Mouse (Mus musculus): ENCODE results near the gene Snrpd3. TPM values are rescaled to one million over a fixed set of nuclear protein-coding genes. Genes with fewer than 3 reads are reported as not detected.

The Snrpd3 gene
- polyA plus RNA-seq, 1 experiment from 2014 or later, result 115 TPM

- no peaks in the 10 kb centered on the region for H3K36me3 ChIP-seq (ENCODE audit: control insufficient read depth, insufficient read depth, low read length)
These were observed 38.2 kb downstream of the Snrpd3 start for GRCm38 (mm10) chr10:75555557-75555956.

GRCm38 (mm10) chr10:75556026-75556425, 38.7 kb downstream of the Snrpd3 start:
- no peaks in the 10 kb centered on the region for H3K36me3 ChIP-seq (ENCODE audit: control insufficient read depth, insufficient read depth, low read length)
- H3K4me1 ChIP-seq (ENCODE audit: control insufficient read depth, insufficient read depth, low read length), result peaks cover 14% of the 10 kb centered on the region
- ATAC-seq (ENCODE audit: insufficient read depth, low FRiP score), result peak; percentile 68; the same call in 1 of the 2 replicates
- H3K9me3 ChIP-seq (replicated peaks; ENCODE audit: control insufficient read depth, low read length), result no peaks in the 10 kb centered on the region
- WGBS, result 59% methylated on average over 9 of the region's 9 CpGs
- H3K9ac ChIP-seq (ENCODE audit: low read length), result no peak overlapping the region
- no peak overlapping the region for H3K4me3 ChIP-seq (replicated peaks; ENCODE audit: low read length)
- peaks cover 28% of the 10 kb centered on the region for H3K27me3 ChIP-seq (ENCODE audit: control insufficient read depth, insufficient read depth, low read length)
- H3K27ac ChIP-seq (ENCODE audit: low read length), result peak overlapping the region; percentile 33; the same call in 1 of the 2 replicates
- no peak overlapping the region for H3K4me2 ChIP-seq (ENCODE audit: low read depth, low read length)

More at GRCm38 (mm10) chr10:75555557-75555956, 38.2 kb downstream of the Snrpd3 start:
- Histone ChIP-seq H3K4me2 (ENCODE audit: low read depth, low read length) (no peak overlapping the region), H3K9ac (ENCODE audit: low read length) (no peak overlapping the region), H3K27me3 (ENCODE audit: control insufficient read depth, insufficient read depth, low read length) (peaks cover 23% of the 10 kb centered on the region), H3K27ac (ENCODE audit: low read length) (no peak overlapping the region), H3K4me3 (replicated peaks; ENCODE audit: low read length) (no peak overlapping the region), H3K9me3 (replicated peaks; ENCODE audit: control insufficient read depth, low read length) (no peaks in the 10 kb centered on the region), H3K4me1 (ENCODE audit: control insufficient read depth, insufficient read depth, low read length) (peaks cover 15% of the 10 kb centered on the region)
- no peak for ATAC-seq (ENCODE audit: insufficient read depth, low FRiP score)
- WGBS, result 81% methylated on average over 6 of the region's 6 CpGs

- Histone ChIP-seq H3K4me1 (ENCODE audit: control insufficient read depth, insufficient read depth, low read length) (peaks cover 10% of the 10 kb centered on the region), H3K9ac (ENCODE audit: low read length) (no peak overlapping the region), H3K27ac (ENCODE audit: low read length) (no peak overlapping the region), H3K36me3 (ENCODE audit: control insufficient read depth, insufficient read depth, low read length) (no peaks in the 10 kb centered on the region), H3K27me3 (ENCODE audit: control insufficient read depth, insufficient read depth, low read length) (peaks cover 36% of the 10 kb centered on the region), H3K9me3 (replicated peaks; ENCODE audit: control insufficient read depth, low read length) (no peaks in the 10 kb centered on the region), H3K4me2 (ENCODE audit: low read depth, low read length) (no peak overlapping the region), H3K4me3 (replicated peaks; ENCODE audit: low read length) (no peak overlapping the region)
- WGBS, result 37% methylated on average over 3 of the region's 3 CpGs
- no peak for ATAC-seq (ENCODE audit: insufficient read depth, low FRiP score)
These were observed 41.2 kb downstream of the Snrpd3 start for GRCm38 (mm10) chr10:75558515-75558914.

GRCm38 (mm10) chr10:75559041-75559675, 41.8 kb downstream of the Snrpd3 start:
- H3K27me3 ChIP-seq (ENCODE audit: control insufficient read depth, insufficient read depth, low read length), result peaks cover 36% of the 10 kb centered on the region
- peak overlapping the region; percentile 59 for H3K4me3 ChIP-seq (replicated peaks; ENCODE audit: low read length)
- H3K27ac ChIP-seq (ENCODE audit: low read length), result no peak overlapping the region
- peak overlapping the region; percentile 75 for H3K9ac ChIP-seq (ENCODE audit: low read length)
- WGBS, result 5% methylated on average over 14 of the region's 14 CpGs
- ATAC-seq (ENCODE audit: insufficient read depth, low FRiP score), result no peak
- H3K4me2 ChIP-seq (ENCODE audit: low read depth, low read length), result peak overlapping the region; percentile 99
- no peaks in the 10 kb centered on the region for H3K9me3 ChIP-seq (replicated peaks; ENCODE audit: control insufficient read depth, low read length)
- H3K36me3 ChIP-seq (ENCODE audit: control insufficient read depth, insufficient read depth, low read length), result no peaks in the 10 kb centered on the region
- H3K4me1 ChIP-seq (ENCODE audit: control insufficient read depth, insufficient read depth, low read length), result peaks cover 10% of the 10 kb centered on the region

- Histone ChIP-seq H3K4me1 (ENCODE audit: control insufficient read depth, insufficient read depth, low read length) (peaks cover 10% of the 10 kb centered on the region), H3K9ac (ENCODE audit: low read length) (peak within 1 kb of the TSS; percentile 75), H3K9me3 (replicated peaks; ENCODE audit: control insufficient read depth, low read length) (no peaks in the 10 kb centered on the region), H3K4me3 (replicated peaks; ENCODE audit: low read length) (peak within 1 kb of the TSS; percentile 59), H3K36me3 (ENCODE audit: control insufficient read depth, insufficient read depth, low read length) (no peaks in the 10 kb centered on the region), H3K4me2 (ENCODE audit: low read depth, low read length) (peak within 1 kb of the TSS; percentile 99), H3K27ac (ENCODE audit: low read length) (no peak within 1 kb of the TSS), H3K27me3 (ENCODE audit: control insufficient read depth, insufficient read depth, low read length) (peaks cover 36% of the 10 kb centered on the region)
- peak; percentile 16; the same call in 1 of the 2 replicates for ATAC-seq (ENCODE audit: insufficient read depth, low FRiP score)
- WGBS, result under 1% methylated on average over 75 of the region's 75 CpGs
These were observed 42.6 kb downstream of the Snrpd3 start, which contains the start of gene Lrrc75b for GRCm38 (mm10) chr10:75559676-75560548. Gene Lrrc75b (minus strand): TSS chr10:75560330.

GRCm38 (mm10) chr10:75560549-75560899, 43.2 kb downstream of the Snrpd3 start:
- Histone ChIP-seq H3K4me2 (ENCODE audit: low read depth, low read length) (peak overlapping the region; percentile 99), H3K27me3 (ENCODE audit: control insufficient read depth, insufficient read depth, low read length) (peaks cover 36% of the 10 kb centered on the region), H3K4me3 (replicated peaks; ENCODE audit: low read length) (peak overlapping the region; percentile 59), H3K27ac (ENCODE audit: low read length) (no peak overlapping the region), H3K4me1 (ENCODE audit: control insufficient read depth, insufficient read depth, low read length) (peaks cover 11% of the 10 kb centered on the region), H3K9ac (ENCODE audit: low read length) (peak overlapping the region; percentile 75), H3K36me3 (ENCODE audit: control insufficient read depth, insufficient read depth, low read length) (no peaks in the 10 kb centered on the region), H3K9me3 (replicated peaks; ENCODE audit: control insufficient read depth, low read length) (no peaks in the 10 kb centered on the region)
- WGBS, result 25% methylated on average over 6 of the region's 6 CpGs
- no peak for ATAC-seq (ENCODE audit: insufficient read depth, low FRiP score)

GRCm38 (mm10) chr10:75561071-75561654, 43.8 kb downstream of the Snrpd3 start, which contains the start of gene Ggt1:
Gene Ggt1 (plus strand): TSS chr10:75561604.
- Histone ChIP-seq H3K27me3 (ENCODE audit: control insufficient read depth, insufficient read depth, low read length) (peaks cover 36% of the 10 kb centered on the region), H3K27ac (ENCODE audit: low read length) (no peak within 1 kb of the TSS), H3K36me3 (ENCODE audit: control insufficient read depth, insufficient read depth, low read length) (no peaks in the 10 kb centered on the region), H3K9ac (ENCODE audit: low read length) (peak within 1 kb of the TSS; percentile 75), H3K4me2 (ENCODE audit: low read depth, low read length) (peak within 1 kb of the TSS; percentile 99), H3K4me3 (replicated peaks; ENCODE audit: low read length) (peak within 1 kb of the TSS; percentile 59; the same call in 1 of the 2 replicates), H3K9me3 (replicated peaks; ENCODE audit: control insufficient read depth, low read length) (no peaks in the 10 kb centered on the region), H3K4me1 (ENCODE audit: control insufficient read depth, insufficient read depth, low read length) (peaks cover 14% of the 10 kb centered on the region)
- 63% methylated on average over 10 of the region's 10 CpGs for WGBS
- ATAC-seq (ENCODE audit: insufficient read depth, low FRiP score), result no peak

GRCm38 (mm10) chr10:75562596-75562995, 45.2 kb downstream of the Snrpd3 start:
- WGBS, result 81% methylated on average over 8 of the region's 8 CpGs

More at GRCm38 (mm10) chr10:75562596-75562995, 45.2 kb downstream of the Snrpd3 start:
- H3K9me3 ChIP-seq (replicated peaks; ENCODE audit: control insufficient read depth, low read length), result no peaks in the 10 kb centered on the region
- ATAC-seq (ENCODE audit: insufficient read depth, low FRiP score), result no peak
- H3K4me2 ChIP-seq (ENCODE audit: low read depth, low read length), result no peak overlapping the region
- peaks cover 36% of the 10 kb centered on the region for H3K27me3 ChIP-seq (ENCODE audit: control insufficient read depth, insufficient read depth, low read length)
- H3K4me1 ChIP-seq (ENCODE audit: control insufficient read depth, insufficient read depth, low read length), result peaks cover 14% of the 10 kb centered on the region
- H3K4me3 ChIP-seq (replicated peaks; ENCODE audit: low read length), result no peak overlapping the region
- H3K27ac ChIP-seq (ENCODE audit: low read length), result no peak overlapping the region
- H3K9ac ChIP-seq (ENCODE audit: low read length), result no peak overlapping the region
- no peaks in the 10 kb centered on the region for H3K36me3 ChIP-seq (ENCODE audit: control insufficient read depth, insufficient read depth, low read length)

All from stomach, embryonic 16.5 days (tissue).